Mouse (Mus musculus) kidney, adult 2 months (tissue): ENCODE measurements around the gene Cpt1a. TPM values are rescaled to one million over a fixed set of nuclear protein-coding genes. Genes with fewer than 3 reads are reported as not detected.

Experiments
- DNase-seq: peaks from one replicate; pipeline ENCODE4 v3.0.0; 2021
- H3K27ac ChIP-seq: fragments of 200-500 bp; 2 replicates; pipeline ENCODE4 v1.5.1; 2012; ENCODE audit warnings: low read depth, low read length, control low read depth, inconsistent platforms; ENCODE audit not compliant: insufficient read depth
- H3K27me3 ChIP-seq: fragments of 200-500 bp; replicated peaks from 2 replicates; pipeline ENCODE4 v1.6.1; 2012; ENCODE audit warnings: mild to moderate bottlenecking, moderate library complexity, low read length, inconsistent platforms; ENCODE audit not compliant: control insufficient read depth, insufficient read depth
- H3K36me3 ChIP-seq: fragments of 200-500 bp; 2 replicates; pipeline ENCODE4 v1.6.1; 2012; ENCODE audit warnings: mild to moderate bottlenecking, moderate library complexity, low read length, inconsistent platforms; ENCODE audit not compliant: control insufficient read depth, insufficient read depth
- H3K4me1 ChIP-seq: fragments of 200-500 bp; 2 replicates; pipeline ENCODE4 v1.6.1; 2011; ENCODE audit warnings: low read length; ENCODE audit not compliant: control insufficient read depth, insufficient read depth
- H3K4me3 ChIP-seq: fragments of 200-500 bp; 2 replicates; pipeline ENCODE4 v1.5.1; 2011; ENCODE audit warnings: mild to moderate bottlenecking, low read depth, low read length, control low read depth; ENCODE audit not compliant: insufficient read depth
- CTCF ChIP-seq: fragments of 200-500 bp; conservative IDR thresholded peaks from 2 replicates; pipeline ENCODE4 v1.5.1; 2011; ENCODE audit warnings: low read depth, mild to moderate bottlenecking, control low read depth, low read length, moderate library complexity, mixed read lengths; ENCODE audit not compliant: insufficient read depth, insufficient read length
- POLR2A ChIP-seq: fragments of 200-500 bp; IDR thresholded peaks from one replicate; pipeline ENCODE4 v1.6.1; 2011; ENCODE audit warnings: low read depth, low read length, control low read depth
- WGBS: fragments of 180-500 bp; shearing (Covaris S2); methylation state at CpG from one replicate; pipeline ENCODE4 v1.1.7; 2018; 5-methylcytosine and 5-hydroxymethylcytosine counted together
- polyA plus RNA-seq: library from polyadenylated mRNA; depleted of rRNA; stranded (reverse); fragments of >200 nt; gene quantifications from 2 replicates; pipeline ENCODE4 v1.2.3, GENCODE M21; 2012

Cpt1a gene
- polyA plus RNA-seq, 1 experiment = 232 TPM

DNA sequence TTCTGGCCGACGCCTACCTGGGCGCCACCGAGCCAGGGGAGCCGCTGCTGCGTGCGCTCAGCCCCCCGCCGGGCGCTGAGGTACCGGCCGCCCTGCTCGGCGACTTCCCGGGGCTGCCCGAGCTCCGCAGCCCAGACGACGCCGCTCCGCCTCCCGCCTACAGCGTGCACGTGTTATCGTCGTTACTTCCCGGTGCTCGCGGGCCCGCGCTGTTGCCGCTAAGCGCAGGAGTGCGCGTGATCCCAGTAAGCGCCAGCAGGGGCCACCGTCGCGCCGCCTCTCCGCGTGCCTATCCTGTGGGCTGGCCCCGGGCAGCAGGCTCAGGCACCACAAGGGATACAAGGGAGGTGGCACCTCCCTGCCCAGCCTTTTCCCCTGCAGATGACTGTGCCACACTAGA, 67.0 kb downstream of the Cpt1a start:
- no peaks in the 10 kb centered on the region for H3K27me3 ChIP-seq
- TF ChIP-seq CTCF (peak; percentile 73), POLR2A (no peak)
- H3K4me3 ChIP-seq = peak overlapping the region; percentile 33
- DNase-seq = peak; percentile 91
- H3K36me3 ChIP-seq = peaks cover 5% of the 10 kb centered on the region
- no peaks in the 10 kb centered on the region for H3K4me1 ChIP-seq
- H3K27ac ChIP-seq = no peak overlapping the region
- under 1% methylated on average over 43 of the region's 43 CpGs for WGBS

DNA sequence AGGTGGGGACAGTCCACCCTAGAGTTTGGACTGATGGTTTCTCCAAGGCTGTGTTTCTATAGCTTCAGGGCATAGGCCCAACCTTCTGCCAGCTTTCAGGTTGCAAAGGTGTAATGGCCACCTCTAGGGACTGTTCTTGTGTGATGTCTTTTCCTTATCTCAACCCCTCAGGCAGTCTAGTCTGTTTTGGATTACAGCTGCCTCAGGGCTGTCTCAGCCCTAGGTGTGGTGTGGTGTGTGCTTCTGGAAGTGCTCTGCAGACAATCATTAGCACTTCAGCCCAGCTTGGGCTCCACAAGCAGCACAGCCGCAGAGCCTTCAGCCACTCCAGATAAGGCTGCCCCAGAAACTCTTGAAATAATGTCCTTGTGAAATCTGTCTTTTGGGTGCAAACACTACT, 70.2 kb downstream of the Cpt1a start:
- no peak for DNase-seq
- 97% methylated on average over 1 of the region's 1 CpGs for WGBS
- Histone ChIP-seq H3K4me3 (no peak overlapping the region), H3K4me1 (no peaks in the 10 kb centered on the region), H3K36me3 (no peaks in the 10 kb centered on the region), H3K27me3 (no peaks in the 10 kb centered on the region), H3K27ac (no peak overlapping the region)
- TF ChIP-seq POLR2A = no peak
- no peak for TF ChIP-seq CTCF

DNA sequence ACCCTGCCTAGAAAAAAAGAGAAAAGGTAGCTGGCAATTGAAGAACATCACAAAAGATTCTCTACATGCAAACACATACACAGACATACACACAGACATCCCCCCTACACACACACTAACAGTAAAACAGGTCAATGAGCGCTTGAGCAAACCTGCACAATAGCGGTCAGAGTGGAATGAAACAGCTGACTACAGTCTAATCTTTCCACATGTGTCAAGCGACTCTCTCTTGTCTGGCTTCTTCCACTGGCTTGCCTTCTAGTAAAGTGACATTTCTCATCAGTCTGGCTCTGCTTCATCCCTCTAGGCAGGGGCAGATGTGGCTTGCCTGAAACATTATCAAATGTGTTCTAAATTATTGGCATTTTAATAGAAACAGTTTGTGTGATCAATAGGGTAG, 72.1 kb downstream of the Cpt1a start:
- Histone ChIP-seq H3K4me3 (no peak overlapping the region), H3K4me1 (no peaks in the 10 kb centered on the region), H3K27ac (no peak overlapping the region), H3K36me3 (no peaks in the 10 kb centered on the region), H3K27me3 (no peaks in the 10 kb centered on the region)
- WGBS = 81% methylated on average over 3 of the region's 3 CpGs
- TF ChIP-seq CTCF = no peak
- DNase-seq = no peak

DNA sequence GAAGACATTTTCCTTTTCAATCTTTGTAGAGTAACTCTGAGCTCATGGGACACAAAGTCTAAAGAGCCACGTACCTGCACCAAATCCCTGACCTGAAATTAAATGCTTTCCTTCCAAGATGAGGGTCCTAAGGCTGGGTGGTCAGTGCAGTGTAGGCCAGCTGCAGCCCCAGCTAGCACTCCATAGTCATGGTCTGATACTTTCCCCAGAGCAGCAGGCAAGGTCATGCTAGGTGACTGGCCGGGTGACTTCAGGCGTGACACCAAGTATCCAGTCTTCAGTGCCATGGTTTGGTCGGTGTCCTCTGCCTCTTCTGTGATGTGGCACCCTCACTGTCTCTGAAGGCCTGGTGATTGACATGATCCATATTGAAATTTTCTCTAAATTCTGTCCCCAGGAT, 77.9 kb downstream of the Cpt1a start:
- 60% methylated on average over 4 of the region's 4 CpGs for WGBS
- no peak for DNase-seq
- TF ChIP-seq CTCF (no peak), POLR2A (no peak)
- H3K4me1 ChIP-seq = no peaks in the 10 kb centered on the region
- H3K36me3 ChIP-seq = no peaks in the 10 kb centered on the region
- H3K27ac ChIP-seq = no peak overlapping the region
- H3K27me3 ChIP-seq = no peaks in the 10 kb centered on the region
- H3K4me3 ChIP-seq = no peak overlapping the region

DNA sequence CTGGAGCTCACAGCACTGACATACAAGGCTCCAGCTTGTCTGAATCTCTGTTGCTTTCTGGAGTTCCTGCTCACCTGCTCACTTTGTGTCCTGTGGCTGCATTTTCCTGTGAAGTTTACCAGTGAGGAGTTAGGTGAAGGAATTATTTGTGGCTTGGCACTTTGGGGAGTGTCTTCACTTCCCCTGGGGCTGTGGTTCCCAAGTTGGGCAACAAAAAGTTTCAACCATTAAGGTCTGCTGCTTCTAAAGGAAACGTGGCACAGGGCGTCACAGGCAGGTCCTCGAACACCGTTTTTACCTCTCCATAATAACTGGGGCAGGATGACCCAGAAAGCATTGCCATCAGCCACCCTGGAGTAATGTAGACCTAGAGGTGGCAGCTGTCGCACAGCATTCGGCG, 79.4 kb downstream of the Cpt1a start:
- WGBS = 89% methylated on average over 7 of the region's 7 CpGs
- no peak for TF ChIP-seq CTCF
- TF ChIP-seq POLR2A = no peak

DNA sequence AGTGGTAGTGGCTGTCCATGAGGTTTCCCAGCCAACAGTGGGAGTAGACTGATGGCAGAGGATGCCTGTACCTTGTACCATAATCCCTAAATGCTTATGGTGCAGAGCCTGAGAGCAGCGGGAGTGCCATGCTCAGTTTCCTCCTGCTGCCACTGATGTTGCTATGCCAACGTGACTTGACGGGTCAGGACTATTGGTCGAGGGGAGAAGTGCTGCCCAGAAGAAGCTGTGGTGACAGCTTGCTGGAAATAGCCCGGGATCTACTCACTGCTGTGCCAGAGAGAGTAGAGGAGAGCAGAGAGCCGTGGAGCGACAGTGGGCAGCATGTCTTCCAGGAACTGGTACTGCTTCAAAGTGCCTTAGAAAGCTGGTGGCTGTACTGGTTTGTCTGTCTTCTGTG, 79.8 kb downstream of the Cpt1a start:
- TF ChIP-seq POLR2A = no peak
- TF ChIP-seq CTCF = no peak
- Histone ChIP-seq H3K36me3 (no peaks in the 10 kb centered on the region), H3K27me3 (no peaks in the 10 kb centered on the region), H3K4me1 (no peaks in the 10 kb centered on the region), H3K27ac (no peak overlapping the region), H3K4me3 (no peak overlapping the region)
- no peak for DNase-seq
- WGBS = 54% methylated on average over 7 of the region's 7 CpGs

More for the DNA sequence above, 79.4 kb downstream of the Cpt1a start:
- Histone ChIP-seq H3K4me1 (no peaks in the 10 kb centered on the region), H3K36me3 (no peaks in the 10 kb centered on the region), H3K27ac (no peak overlapping the region), H3K4me3 (no peak overlapping the region), H3K27me3 (no peaks in the 10 kb centered on the region)
- DNase-seq = no peak

DNA sequence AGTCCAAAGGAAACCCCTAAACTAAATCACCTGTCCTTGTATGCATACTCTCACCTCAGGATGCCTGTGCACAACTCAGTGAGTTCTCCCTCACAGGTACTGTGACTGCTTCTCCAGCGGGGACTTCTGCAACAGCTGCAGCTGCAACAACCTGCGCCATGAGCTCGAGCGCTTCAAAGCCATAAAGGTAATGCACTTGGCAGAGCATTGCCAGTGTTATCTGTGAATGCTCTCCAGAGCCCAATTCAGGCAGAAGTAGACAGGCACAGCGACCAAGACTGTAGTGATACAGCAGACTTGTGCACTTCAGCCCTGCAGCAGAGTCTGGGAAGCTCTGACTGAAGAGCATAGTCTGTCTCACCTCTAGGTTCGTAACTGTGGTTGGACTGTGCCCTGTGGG, 80.3 kb downstream of the Cpt1a start:
- Histone ChIP-seq H3K4me3 (no peak overlapping the region), H3K4me1 (no peaks in the 10 kb centered on the region), H3K27ac (no peak overlapping the region), H3K36me3 (no peaks in the 10 kb centered on the region), H3K27me3 (no peaks in the 10 kb centered on the region)
- 84% methylated on average over 6 of the region's 6 CpGs for WGBS
- no peak for TF ChIP-seq POLR2A
- TF ChIP-seq CTCF = no peak
- DNase-seq = no peak

DNA sequence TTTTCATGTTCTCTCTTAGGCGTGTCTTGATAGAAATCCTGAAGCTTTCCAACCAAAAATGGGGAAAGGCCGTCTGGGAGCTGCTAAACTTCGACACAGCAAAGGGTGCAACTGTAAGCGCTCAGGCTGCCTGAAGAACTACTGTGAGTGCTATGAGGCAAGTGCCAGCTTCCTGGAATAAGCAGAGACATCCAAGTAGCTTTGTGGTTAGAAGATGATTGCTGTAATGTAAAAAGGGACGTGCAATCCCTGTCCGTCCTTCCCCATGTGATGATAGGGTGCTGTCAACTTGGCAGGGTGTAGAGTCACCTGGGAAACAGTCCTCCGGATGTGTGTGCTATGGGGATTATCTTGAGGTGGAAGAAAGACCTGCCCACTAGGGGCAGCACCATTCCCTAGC, 81.9 kb downstream of the Cpt1a start:
- no peaks in the 10 kb centered on the region for H3K4me1 ChIP-seq
- no peak for DNase-seq
- no peaks in the 10 kb centered on the region for H3K27me3 ChIP-seq
- no peak overlapping the region for H3K4me3 ChIP-seq
- H3K27ac ChIP-seq = no peak overlapping the region
- H3K36me3 ChIP-seq = no peaks in the 10 kb centered on the region
- TF ChIP-seq CTCF = no peak
- TF ChIP-seq POLR2A = no peak
- 88% methylated on average over 7 of the region's 7 CpGs for WGBS
